Mouse (Mus musculus) heart, embryonic 15.5 days (tissue): ENCODE measurements around the gene Klhl41. TPM values are rescaled to one million over a fixed set of nuclear protein-coding genes. Genes with fewer than 3 reads are reported as not detected.
"Not testable (repeated sequence)": the region's sequence is repeated elsewhere in the genome, so short reads cannot be mapped to it uniquely, and the experiment has no call there.

Experiments used
- ATAC-seq: fragments of 200-750 bp; cut with Nextera tagmentation; replicated peaks from 2 replicates; pipeline ENCODE4 v1.8.0; 2017; ENCODE audit warnings: low read depth, moderate TSS enrichment; ENCODE audit not compliant: insufficient number of reproducible peaks, insufficient read depth, low FRiP score
- H3K27ac ChIP-seq: fragments of 300-500 bp; sonication (generic); 2 replicates; pipeline ENCODE4 v1.5.1; 2015; ENCODE audit warnings: mild to moderate bottlenecking, inconsistent platforms
- H3K27me3 ChIP-seq: fragments of 300-500 bp; sonication (generic); 2 replicates; pipeline ENCODE4 v1.6.1; 2015; ENCODE audit warnings: inconsistent platforms
- H3K36me3 ChIP-seq: fragments of 300-500 bp; sonication (generic); 2 replicates; pipeline ENCODE4 v1.6.1; 2015; ENCODE audit warnings: mild to moderate bottlenecking, inconsistent platforms
- H3K4me1 ChIP-seq: fragments of 300-500 bp; sonication (generic); replicated peaks from 2 replicates; pipeline ENCODE4 v1.6.1; 2015; ENCODE audit warnings: inconsistent platforms
- H3K4me2 ChIP-seq: fragments of 300-500 bp; sonication (generic); 2 replicates; pipeline ENCODE4 v1.6.1; 2015; ENCODE audit warnings: inconsistent platforms, mild to moderate bottlenecking, moderate library complexity
- H3K4me3 ChIP-seq: fragments of 300-500 bp; sonication (generic); 2 replicates; pipeline ENCODE4 v1.5.1; 2015; ENCODE audit warnings: mild to moderate bottlenecking, inconsistent platforms
- H3K9ac ChIP-seq: fragments of 300-500 bp; sonication (generic); 2 replicates; pipeline ENCODE4 v1.6.1; 2015; ENCODE audit warnings: mild to moderate bottlenecking, inconsistent platforms
- H3K9me3 ChIP-seq: fragments of 300-500 bp; sonication (generic); replicated peaks from 2 replicates; pipeline ENCODE4 v1.6.1; 2016; ENCODE audit warnings: inconsistent platforms
- WGBS: fragments of 180-500 bp; shearing (Covaris S2); methylation state at CpG from one replicate; pipeline ENCODE4 v1.1.7; 2015; ENCODE audit warnings: mixed read lengths; 5-methylcytosine and 5-hydroxymethylcytosine counted together
- polyA plus RNA-seq: library from polyadenylated mRNA; unstranded; fragments of >200 nt; fragmentation: Nextera tagmentation; extraction: Ambion mirVana; gene quantifications from 2 replicates; pipeline ENCODE4 v1.2.1, GENCODE M21; 2015

Klhl41 gene
- polyA plus RNA-seq, 1 experiment from 2014 or later: 23.9 TPM

DNA sequence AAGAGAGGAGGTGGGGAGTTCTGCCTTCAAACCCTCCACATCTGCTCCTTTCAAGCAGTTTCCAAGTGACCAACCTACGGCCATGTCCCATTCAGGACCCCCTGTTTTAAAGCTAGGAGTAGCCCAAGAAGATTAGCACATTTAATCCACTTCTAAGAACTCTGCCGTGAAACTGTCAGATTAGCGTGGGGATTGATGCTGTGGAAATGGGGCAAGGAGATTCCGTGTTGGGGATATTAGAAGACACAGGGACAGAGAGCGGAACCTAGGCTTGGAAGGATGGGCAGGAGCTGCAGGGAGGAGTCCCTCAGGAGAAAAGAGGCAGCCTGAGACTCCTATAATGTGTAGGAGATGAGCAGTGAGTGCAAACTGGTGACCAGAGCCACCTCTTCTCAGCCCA lies 20.2 kb upstream of the Klhl41 start:
- Histone ChIP-seq H3K9ac (no peak overlapping the region), H3K27me3 (no peaks in the 10 kb centered on the region), H3K9me3 (no peaks in the 10 kb centered on the region), H3K4me2 (no peak overlapping the region), H3K4me3 (no peak overlapping the region), H3K27ac (no peak overlapping the region), H3K36me3 (peaks cover 6% of the 10 kb centered on the region), H3K4me1 (peaks cover 8% of the 10 kb centered on the region)
- ATAC-seq: no peak
- 84% methylated on average over 5 of the region's 5 CpGs for WGBS

DNA sequence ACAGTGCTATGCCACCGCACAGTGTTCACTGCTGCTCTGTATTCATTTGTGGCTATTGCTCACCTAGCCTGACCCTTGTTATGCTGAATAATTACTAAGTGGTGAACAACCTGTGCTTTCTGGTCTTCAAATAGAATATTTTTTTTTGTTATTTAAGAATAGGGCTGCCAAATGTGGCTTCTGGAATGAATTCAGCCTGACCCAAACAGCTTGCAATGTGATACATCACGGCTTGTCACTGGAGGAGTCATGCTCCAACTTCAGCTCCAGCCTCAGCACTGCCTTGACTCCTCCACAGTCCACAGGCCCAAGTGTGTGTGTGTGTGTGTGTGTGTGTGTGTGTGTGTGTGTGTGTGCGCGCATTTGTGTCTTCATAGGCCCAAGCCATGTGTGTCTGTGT lies 10.6 kb upstream of the Klhl41 start:
- H3K4me2 ChIP-seq: no peak overlapping the region
- no peak overlapping the region for H3K27ac ChIP-seq
- H3K9ac ChIP-seq: no peak overlapping the region
- WGBS: 88% methylated on average over 4 of the region's 4 CpGs
- no peaks in the 10 kb centered on the region for H3K4me1 ChIP-seq
- H3K4me3 ChIP-seq: no peak overlapping the region
- H3K27me3 ChIP-seq: no peaks in the 10 kb centered on the region
- no peak for ATAC-seq
- no peaks in the 10 kb centered on the region for H3K9me3 ChIP-seq
- H3K36me3 ChIP-seq: peaks cover 12% of the 10 kb centered on the region

DNA sequence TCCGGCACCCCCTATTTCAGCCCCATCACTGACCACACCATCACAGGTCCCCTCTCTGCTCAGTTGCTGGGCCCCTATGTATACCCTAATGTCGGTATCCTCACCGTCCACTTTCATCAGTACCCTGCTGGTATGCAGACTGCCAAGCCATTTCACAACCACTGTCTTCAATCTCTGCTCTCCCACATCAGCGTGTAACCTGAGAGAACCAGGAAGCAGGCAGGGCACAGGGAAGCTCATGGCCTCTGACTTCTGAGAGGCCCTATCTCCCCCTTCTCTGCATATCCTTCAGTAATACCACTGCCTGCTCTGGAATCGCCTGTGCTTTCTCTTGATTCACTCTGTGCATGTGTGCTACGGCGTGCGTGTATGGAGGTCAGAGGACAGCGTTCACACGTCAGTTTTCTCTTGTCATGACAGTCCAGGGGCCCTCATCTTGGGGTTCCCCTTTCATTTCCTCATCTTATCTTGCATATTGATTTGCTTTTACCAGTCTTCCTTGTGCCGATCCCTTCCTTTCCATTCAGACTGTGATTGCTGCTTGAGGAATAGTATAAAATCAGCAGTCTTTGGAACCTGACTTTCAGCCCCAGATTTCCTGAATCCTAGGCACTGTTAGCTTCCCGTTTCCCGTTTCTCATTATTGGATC lies 6.0 kb upstream of the Klhl41 start:
- Histone ChIP-seq H3K4me2 (no peak overlapping the region), H3K36me3 (no peaks in the 10 kb centered on the region), H3K4me3 (no peak overlapping the region), H3K9me3 (no peaks in the 10 kb centered on the region), H3K4me1 (no peaks in the 10 kb centered on the region), H3K9ac (no peak overlapping the region), H3K27me3 (no peaks in the 10 kb centered on the region), H3K27ac (no peak overlapping the region)
- no peak for ATAC-seq
- 66% methylated on average over 13 of the region's 13 CpGs for WGBS

DNA sequence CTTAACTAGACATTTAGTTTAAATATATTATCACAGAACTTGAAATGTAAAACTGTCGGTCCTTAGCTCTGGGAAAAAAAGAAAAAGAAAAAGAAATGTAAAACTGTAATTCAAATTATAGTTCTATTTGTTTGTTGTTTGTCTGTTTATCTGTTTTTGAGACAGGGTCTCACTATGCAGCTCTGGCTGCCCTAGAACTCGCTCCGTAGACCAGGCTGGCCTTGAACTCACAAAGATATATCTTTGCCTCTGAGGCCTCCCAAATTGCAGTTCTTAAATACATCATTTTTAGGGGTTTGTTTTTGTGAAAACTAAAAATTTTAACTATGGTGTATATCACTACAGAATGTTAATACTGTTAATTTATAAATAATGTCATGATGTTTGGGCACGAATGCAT lies 2.3 kb upstream of the Klhl41 start:
- ATAC-seq: no peak
- 95% methylated on average over 4 of the region's 4 CpGs for WGBS
- Histone ChIP-seq H3K4me3 (no peak overlapping the region), H3K27me3 (no peaks in the 10 kb centered on the region), H3K27ac (no peak overlapping the region), H3K9ac (no peak overlapping the region), H3K4me2 (no peak overlapping the region), H3K36me3 (no peaks in the 10 kb centered on the region), H3K4me1 (no peaks in the 10 kb centered on the region), H3K9me3 (no peaks in the 10 kb centered on the region)

DNA sequence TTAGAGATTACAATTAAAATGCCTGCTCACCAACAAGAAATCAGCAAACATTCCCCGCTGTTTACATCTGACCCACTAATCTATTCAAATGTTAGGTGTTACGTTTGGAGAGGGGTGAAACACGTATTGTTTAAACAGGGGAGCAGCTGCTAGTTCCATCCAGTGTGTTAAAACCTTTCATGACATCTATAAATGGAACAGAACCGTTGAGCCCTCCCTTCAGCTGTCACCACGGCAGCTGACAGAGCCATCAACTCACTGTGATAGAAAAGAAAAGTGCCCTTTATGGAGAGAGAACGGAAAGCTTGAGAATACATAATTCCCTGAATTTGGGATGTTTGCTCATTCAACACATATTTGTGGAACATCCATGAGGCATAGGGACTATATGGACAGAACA lies 1.5 kb upstream of the Klhl41 start:
- Histone ChIP-seq H3K4me2 (peak overlapping the region; percentile 32), H3K36me3 (no peaks in the 10 kb centered on the region), H3K27ac (peak overlapping the region; percentile 69), H3K4me1 (0 out of 2 replicates have a peak, but pooled peaks cover 2% of the 10 kb centered on the region), H3K9ac (no peak overlapping the region), H3K27me3 (no peaks in the 10 kb centered on the region), H3K9me3 (no peaks in the 10 kb centered on the region), H3K4me3 (no peak overlapping the region)
- no peak for ATAC-seq
- WGBS: 41% methylated on average over 6 of the region's 6 CpGs

DNA sequence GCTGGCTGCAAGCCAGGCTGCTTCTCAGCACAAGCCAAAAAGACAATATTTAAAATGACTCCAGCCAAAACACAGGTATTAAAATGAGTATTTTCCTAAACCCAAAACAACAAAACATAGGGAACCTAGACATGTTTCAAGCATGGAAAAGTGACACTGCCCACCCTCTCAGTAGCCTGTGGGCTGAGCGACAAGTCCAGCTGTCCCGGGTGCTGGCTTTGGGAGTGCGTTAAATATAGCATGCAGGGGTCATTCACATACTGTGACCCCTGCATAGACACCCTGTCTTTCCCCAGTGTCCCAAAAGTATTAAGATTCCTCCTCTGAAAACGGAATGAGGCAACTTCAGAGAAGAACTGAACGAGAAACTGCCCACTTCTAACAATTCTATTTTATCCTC lies 3.8 kb downstream of the Klhl41 start:
- Histone ChIP-seq H3K4me3 (peak overlapping the region; percentile 46), H3K4me1 (peaks cover 7% of the 10 kb centered on the region; the same call in 1 of the 2 replicates), H3K27ac (peak overlapping the region; percentile 63; the same call in 1 of the 2 replicates), H3K27me3 (no peaks in the 10 kb centered on the region), H3K9ac (no peak overlapping the region; the same call in 1 of the 2 replicates), H3K4me2 (peak overlapping the region; percentile 59), H3K36me3 (0 out of 2 replicates have a peak, but pooled peaks cover 3% of the 10 kb centered on the region), H3K9me3 (no peaks in the 10 kb centered on the region)
- ATAC-seq: no peak
- WGBS: 41% methylated on average over 5 of the region's 5 CpGs

DNA sequence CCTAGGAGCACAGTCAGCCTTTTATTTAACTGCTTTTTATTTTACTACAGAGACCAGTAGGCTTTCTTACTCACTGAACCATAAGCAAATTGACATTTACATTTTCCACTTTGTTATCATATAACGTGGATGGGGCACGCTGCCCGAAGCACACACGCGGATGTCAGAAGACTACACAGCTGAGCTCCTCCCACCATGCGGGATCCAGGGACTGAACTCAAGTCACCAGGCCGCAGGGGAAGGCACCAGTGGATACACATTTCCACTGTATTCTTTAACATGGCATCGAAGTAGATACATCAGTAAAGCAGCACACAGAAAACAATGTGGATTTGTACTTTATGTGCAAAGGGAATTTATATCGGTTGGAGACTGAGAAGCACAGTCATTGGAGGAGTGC lies 5.3 kb downstream of the Klhl41 start:
- Histone ChIP-seq H3K4me3 (no peak overlapping the region), H3K9ac (no peak overlapping the region), H3K36me3 (peaks cover 14% of the 10 kb centered on the region), H3K4me1 (peaks cover 7% of the 10 kb centered on the region; the same call in 1 of the 2 replicates), H3K27me3 (no peaks in the 10 kb centered on the region), H3K4me2 (no peak overlapping the region), H3K27ac (no peak overlapping the region), H3K9me3 (no peaks in the 10 kb centered on the region)
- no peak for ATAC-seq
- 87% methylated on average over 9 of the region's 9 CpGs for WGBS

DNA sequence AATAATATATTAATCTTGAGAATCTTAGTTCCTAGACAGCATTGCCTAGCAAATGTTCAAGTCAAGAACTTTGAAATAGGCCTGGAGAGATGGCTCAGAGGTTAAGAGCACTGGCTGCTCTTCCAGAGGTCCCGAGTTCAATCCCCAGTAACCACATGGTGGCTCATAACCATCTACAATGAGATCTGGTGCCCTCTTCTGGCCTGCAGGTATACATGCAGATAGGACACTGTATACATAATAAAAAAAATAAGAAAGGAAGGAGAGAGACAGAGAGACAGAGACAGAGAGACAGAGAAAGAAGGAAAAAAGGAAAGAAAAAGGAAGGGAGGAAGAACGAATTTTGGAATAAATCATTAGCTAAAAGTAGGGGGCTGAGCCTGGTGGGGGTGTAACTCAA lies 6.8 kb downstream of the Klhl41 start:
- Histone ChIP-seq H3K4me1 (peaks cover 7% of the 10 kb centered on the region; the same call in 1 of the 2 replicates), H3K27me3 (no peaks in the 10 kb centered on the region), H3K9me3 (no peaks in the 10 kb centered on the region), H3K36me3 (peaks cover 24% of the 10 kb centered on the region), H3K4me3 (no peak overlapping the region), H3K27ac (no peak overlapping the region), H3K4me2 (no peak overlapping the region), H3K9ac (no peak overlapping the region)
- ATAC-seq: no peak
- WGBS: 47% methylated on average over 2 of the region's 2 CpGs

DNA sequence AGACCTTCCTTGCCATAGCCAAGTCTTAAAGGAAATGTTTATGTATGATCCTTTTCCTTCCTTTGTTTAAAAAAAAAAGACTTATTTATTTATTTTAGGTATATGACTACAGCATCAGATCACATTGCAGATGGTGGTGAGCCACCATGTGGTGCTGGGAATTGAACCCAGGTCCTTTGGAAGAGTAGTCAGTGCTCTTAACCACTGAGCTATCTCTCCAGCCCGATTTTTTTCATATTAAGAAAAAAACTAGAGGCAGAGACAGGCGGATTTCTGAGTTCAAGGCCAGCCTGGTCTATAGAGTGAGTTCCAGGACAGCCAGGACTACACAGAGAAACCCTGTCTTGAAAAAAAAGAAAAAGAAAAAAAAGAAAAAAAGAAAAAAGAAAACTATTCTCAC lies 7.3 kb downstream of the Klhl41 start:
- not testable (repeated sequence) for H3K4me1 ChIP-seq, H3K27me3 ChIP-seq, H3K9ac ChIP-seq, ATAC-seq, H3K4me3 ChIP-seq, H3K27ac ChIP-seq, H3K4me2 ChIP-seq, H3K9me3 ChIP-seq
- H3K36me3 ChIP-seq: peaks cover 24% of the 10 kb centered on the region
- 83% methylated on average over 2 of the region's 2 CpGs for WGBS

DNA sequence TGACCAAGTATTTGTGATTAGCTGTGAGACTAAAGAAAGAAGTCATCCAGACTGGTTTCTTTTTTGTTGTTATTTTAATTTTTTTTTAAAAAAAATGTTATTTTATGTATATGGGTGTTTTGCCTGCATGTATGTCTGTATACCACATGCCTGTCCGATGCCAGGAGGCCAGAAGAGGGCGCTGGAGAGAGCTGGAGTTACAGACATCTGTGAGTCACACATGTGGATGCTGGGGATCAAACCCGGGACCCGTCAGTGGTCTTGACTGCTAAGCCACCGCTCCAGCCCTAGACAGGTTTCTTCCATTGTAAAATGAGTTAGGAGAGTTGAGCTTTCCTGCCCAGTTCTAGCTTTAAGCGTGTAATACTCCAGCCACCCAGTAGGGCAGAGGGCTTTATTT lies 10.1 kb downstream of the Klhl41 start:
- Histone ChIP-seq H3K4me3 (no peak overlapping the region), H3K9ac (no peak overlapping the region), H3K27ac (no peak overlapping the region), H3K4me1 (no peaks in the 10 kb centered on the region), H3K27me3 (no peaks in the 10 kb centered on the region), H3K9me3 (no peaks in the 10 kb centered on the region), H3K4me2 (no peak overlapping the region), H3K36me3 (peaks cover 30% of the 10 kb centered on the region)
- WGBS: 60% methylated on average over 6 of the region's 6 CpGs
- no peak for ATAC-seq

DNA sequence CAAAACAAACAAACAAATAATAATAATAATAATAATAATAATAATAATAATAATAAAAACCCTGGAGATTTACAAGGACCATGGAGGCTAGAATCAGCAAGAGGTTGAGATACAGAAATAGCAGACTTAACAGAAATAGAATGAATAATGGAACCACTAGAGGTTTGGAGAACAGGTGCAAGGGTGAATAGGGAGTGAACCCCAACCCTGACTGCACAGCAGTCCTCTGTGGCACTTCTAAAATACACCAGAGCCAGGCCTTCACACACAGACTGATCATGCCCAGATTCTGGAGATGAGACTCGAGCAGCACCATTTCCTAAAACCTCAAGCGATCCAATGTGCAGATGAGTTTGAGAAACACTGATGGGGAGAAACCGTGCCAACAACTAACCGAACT lies 12.0 kb downstream of the Klhl41 start:
- H3K4me1 ChIP-seq: no peaks in the 10 kb centered on the region
- peaks cover 38% of the 10 kb centered on the region for H3K36me3 ChIP-seq
- H3K4me2 ChIP-seq: no peak overlapping the region
- H3K27me3 ChIP-seq: no peaks in the 10 kb centered on the region
- H3K27ac ChIP-seq: no peak overlapping the region
- ATAC-seq: no peak
- WGBS: 83% methylated on average over 4 of the region's 4 CpGs
- H3K4me3 ChIP-seq: no peak overlapping the region
- H3K9me3 ChIP-seq: no peaks in the 10 kb centered on the region
- H3K9ac ChIP-seq: no peak overlapping the region

DNA sequence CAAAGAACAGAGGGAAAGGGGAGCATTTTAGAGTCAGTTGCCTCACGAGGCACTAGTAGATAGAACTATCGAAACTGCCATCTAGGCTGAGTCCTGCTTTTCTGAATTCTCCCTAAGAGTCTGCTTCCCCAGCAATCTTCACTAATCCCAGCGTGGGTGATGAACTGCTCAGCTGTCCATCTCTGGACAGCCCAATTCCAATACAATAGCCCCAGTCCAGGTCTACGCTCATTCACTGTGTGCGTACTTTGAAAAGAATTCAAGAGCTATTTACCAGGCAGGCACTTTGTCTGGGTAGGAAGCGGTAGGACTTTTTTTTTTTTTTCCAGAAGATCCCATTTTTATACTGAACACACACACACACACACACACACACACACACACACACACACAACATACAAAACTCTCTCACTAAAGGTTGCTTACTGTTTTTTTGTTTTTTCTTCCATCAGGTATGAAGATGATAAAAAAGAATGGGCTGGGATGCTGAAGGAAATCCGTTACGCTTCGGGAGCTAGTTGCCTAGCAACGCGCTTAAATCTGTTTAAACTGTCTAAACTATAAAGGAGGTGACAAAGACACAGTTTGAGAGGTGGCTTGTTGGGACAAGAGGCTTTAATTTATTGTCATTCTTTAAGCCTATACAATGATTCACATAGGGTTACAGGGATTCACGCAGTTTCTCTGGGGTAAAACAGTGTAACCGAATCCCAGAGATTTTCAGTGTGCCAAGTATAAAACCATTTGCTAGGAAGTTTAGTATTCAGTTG lies 13.3 kb downstream of the Klhl41 start:
- H3K27me3 ChIP-seq: no peaks in the 10 kb centered on the region
- 90% methylated on average over 13 of the region's 13 CpGs for WGBS
- H3K9ac ChIP-seq: no peak overlapping the region
- H3K4me2 ChIP-seq: no peak overlapping the region
- ATAC-seq: no peak
- no peak overlapping the region for H3K4me3 ChIP-seq
- H3K9me3 ChIP-seq: no peaks in the 10 kb centered on the region
- no peaks in the 10 kb centered on the region for H3K4me1 ChIP-seq
- H3K27ac ChIP-seq: no peak overlapping the region
- peaks cover 44% of the 10 kb centered on the region for H3K36me3 ChIP-seq
